Mouse (Mus musculus) olfactory bulb, adult 2 months (tissue): ENCODE results near the gene Igsf21.

Source experiments
- CTCF ChIP-seq: fragments of 200-500 bp; IDR thresholded peaks from 2 replicates; pipeline ENCODE4 v1.5.1; 2012; ENCODE audit warnings: low read depth, mild to moderate bottlenecking, low read length, moderate library complexity; ENCODE audit not compliant: insufficient read depth
- POLR2A ChIP-seq: fragments of 200-500 bp; IDR thresholded peaks from 2 replicates; pipeline ENCODE4 v1.6.1; 2012; ENCODE audit warnings: mild to moderate bottlenecking, low read depth, low read length, moderate library complexity; ENCODE audit not compliant: insufficient read depth

DNA sequence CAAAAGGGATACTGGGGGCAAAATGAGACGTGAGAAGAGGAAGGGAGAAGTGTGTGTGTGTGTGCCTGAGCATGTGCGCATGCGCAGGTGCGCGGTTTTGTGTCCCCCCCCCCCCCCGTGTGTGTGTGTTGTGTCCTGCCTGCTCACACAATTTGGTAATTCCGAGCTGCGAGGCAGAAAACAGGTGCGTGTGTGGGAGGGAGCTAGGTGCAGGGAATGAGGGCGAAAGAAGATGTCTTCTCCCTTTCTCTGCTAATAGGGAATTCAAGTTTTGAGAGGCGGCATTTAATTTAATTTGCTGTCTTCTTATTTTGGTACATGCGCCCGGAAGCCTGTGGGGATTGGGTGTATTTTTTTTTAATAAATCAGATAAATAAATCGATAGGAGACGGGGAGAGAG, 211.4 kb downstream of the Igsf21 start:
- no peak for TF ChIP-seq CTCF
- TF ChIP-seq POLR2A = no peak
